Mouse (Mus musculus): ENCODE results near the gene Rad9b. TPM values are rescaled to one million over a fixed set of nuclear protein-coding genes. Genes with fewer than 3 reads are reported as not detected.

Gene Rad9b
- 21.0 and 23.9 TPM in 2 replicates for polyA plus RNA-seq (2015; fragmentation: Nextera tagmentation; extraction: Ambion mirVana)

DNA sequence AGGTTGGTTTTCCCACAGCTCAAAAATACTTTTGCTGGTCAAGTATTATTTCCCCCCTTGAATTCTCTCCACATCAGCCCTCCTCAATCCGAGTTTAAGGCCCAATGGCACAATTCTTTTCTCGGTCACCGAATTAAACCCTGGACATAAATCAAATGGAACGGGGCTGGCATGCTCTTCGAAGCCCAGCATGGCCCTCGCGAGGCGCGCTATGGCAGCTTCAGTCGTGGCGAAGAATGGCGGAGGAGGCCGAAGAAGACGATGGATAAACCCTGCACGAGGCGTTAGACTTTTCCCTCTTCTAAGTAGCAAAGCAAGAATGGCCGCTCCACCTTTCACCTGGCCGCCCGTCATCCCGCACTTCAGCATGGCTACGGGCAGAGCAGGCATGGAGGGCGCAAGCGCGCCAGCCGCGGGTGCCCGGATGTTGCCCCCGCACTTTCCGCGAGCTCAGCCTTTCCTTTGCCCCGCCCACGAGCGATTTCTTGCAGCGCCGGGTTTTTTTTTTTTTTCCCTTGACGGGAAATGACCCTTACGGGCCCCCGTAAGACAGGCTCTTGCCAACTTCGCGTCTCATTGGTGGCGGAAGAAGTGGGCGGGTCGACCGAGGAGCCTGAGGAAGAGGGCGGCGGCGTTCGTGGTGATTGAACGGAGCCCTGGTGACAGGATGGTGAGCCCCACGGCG is at the start of gene Rad9b, which contains the start of gene Vps29:
Gene Rad9b (minus strand): TSS at position 427 of the 685 bp plus-strand sequence.
Gene Vps29 (plus strand): TSS at position 563 of the 685 bp plus-strand sequence.
- H3K27me3 ChIP-seq, result no peaks in the 10 kb centered on the region
- H3K36me3 ChIP-seq, result no peaks in the 10 kb centered on the region
- H3K4me1 ChIP-seq (replicated peaks), result peaks cover 16% of the 10 kb centered on the region
- peak within 1 kb of the TSS; percentile 89 for H3K27ac ChIP-seq
- H3K9ac ChIP-seq, result peak within 1 kb of the TSS; percentile 95
- ATAC-seq (ENCODE audit: low FRiP score), result peak; percentile 94
- WGBS, result 3% methylated on average over 51 of the region's 51 CpGs
- H3K4me3 ChIP-seq, result peak within 1 kb of the TSS; percentile 91
- H3K4me2 ChIP-seq, result peak within 1 kb of the TSS; percentile 76
- H3K9me3 ChIP-seq, result no peaks in the 10 kb centered on the region

DNA sequence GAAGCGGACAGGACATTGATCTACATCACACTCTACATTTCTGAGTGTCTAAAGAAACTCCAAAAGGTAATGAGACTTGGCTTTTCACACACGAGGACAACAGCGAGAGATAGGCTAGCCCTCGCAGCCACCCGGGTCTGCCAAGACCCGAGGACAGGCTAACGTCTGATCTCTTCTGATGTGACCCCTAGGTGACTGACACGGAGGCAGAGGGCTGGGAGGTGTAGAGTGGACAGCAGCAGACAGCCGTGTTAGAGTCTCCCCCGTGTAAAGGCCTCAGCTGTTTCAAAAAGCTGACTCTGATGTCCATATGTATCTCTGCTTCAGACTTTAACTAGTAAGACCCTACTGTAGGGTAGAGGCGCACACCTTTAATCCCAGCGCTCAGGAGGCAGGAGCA is 49.3 kb upstream of the Rad9b start:
- no peak for ATAC-seq (ENCODE audit: low FRiP score)
- no peak overlapping the region for H3K9ac ChIP-seq
- no peak overlapping the region for H3K4me2 ChIP-seq
- H3K27me3 ChIP-seq, result no peaks in the 10 kb centered on the region
- no peaks in the 10 kb centered on the region for H3K9me3 ChIP-seq
- 93% methylated on average over 12 of the region's 12 CpGs for WGBS
- no peak overlapping the region for H3K27ac ChIP-seq
- H3K36me3 ChIP-seq, result peaks cover 80% of the 10 kb centered on the region
- 0 out of 2 replicates have a peak, but pooled peaks cover 6% of the 10 kb centered on the region for H3K4me1 ChIP-seq (replicated peaks)
- H3K4me3 ChIP-seq, result no peak overlapping the region

DNA sequence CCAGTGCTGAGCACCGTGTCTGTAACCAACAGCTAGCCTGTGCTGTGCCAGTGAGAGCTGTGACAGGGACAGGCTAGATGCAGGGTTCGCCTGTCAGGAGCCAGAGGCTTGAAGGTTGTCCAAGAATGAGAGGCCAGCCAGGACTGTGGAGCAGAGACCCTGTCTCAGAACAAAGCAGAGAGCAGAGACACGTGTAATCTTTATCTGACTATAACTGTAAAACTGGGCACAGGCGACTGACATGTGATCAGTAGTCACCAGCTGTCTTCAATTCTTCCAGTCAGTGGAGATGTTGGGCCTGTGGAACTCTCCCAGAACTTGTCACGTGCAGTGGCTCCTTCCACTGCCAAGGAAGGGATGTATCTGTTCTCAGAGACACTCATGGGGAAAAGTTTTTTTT is 48.7 kb upstream of the Rad9b start:
- Histone ChIP-seq H3K36me3 (peaks cover 85% of the 10 kb centered on the region), H3K9ac (peak overlapping the region; percentile 35; the same call in 1 of the 2 replicates), H3K4me3 (no peak overlapping the region), H3K27ac (peak overlapping the region; percentile 23; the same call in 1 of the 2 replicates), H3K4me1 (replicated peaks) (0 out of 2 replicates have a peak, but pooled peaks cover 6% of the 10 kb centered on the region), H3K9me3 (no peaks in the 10 kb centered on the region), H3K4me2 (no peak overlapping the region), H3K27me3 (no peaks in the 10 kb centered on the region)
- WGBS, result 88% methylated on average over 5 of the region's 5 CpGs
- ATAC-seq (ENCODE audit: low FRiP score), result no peak

DNA sequence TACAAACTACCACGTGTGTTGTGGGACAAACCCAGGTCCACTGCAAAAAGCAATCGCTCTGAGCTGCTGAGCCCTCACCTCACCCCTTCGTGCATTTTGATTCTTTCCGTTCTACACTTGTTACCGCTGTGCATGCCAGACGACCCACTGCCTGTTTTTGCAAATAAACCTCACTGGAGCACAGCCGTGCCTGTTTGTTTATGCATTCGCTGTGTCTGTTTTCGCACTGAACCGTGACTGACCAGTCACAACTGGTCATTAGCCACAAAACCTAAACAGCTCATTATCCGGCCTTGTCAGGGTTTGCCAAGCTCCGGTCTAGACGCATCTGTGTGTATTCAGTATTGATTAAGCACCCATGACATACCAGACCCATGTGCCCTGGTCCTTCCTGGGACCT is 48.1 kb upstream of the Rad9b start:
- H3K27ac ChIP-seq, result no peak overlapping the region
- no peak overlapping the region for H3K4me3 ChIP-seq
- no peaks in the 10 kb centered on the region for H3K27me3 ChIP-seq
- no peak for ATAC-seq (ENCODE audit: low FRiP score)
- WGBS, result 80% methylated on average over 13 of the region's 13 CpGs
- peak overlapping the region; percentile 35; the same call in 1 of the 2 replicates for H3K9ac ChIP-seq
- H3K36me3 ChIP-seq, result peaks cover 85% of the 10 kb centered on the region
- no peak overlapping the region for H3K4me2 ChIP-seq
- H3K4me1 ChIP-seq (replicated peaks), result 0 out of 2 replicates have a peak, but pooled peaks cover 6% of the 10 kb centered on the region
- H3K9me3 ChIP-seq, result no peaks in the 10 kb centered on the region

DNA sequence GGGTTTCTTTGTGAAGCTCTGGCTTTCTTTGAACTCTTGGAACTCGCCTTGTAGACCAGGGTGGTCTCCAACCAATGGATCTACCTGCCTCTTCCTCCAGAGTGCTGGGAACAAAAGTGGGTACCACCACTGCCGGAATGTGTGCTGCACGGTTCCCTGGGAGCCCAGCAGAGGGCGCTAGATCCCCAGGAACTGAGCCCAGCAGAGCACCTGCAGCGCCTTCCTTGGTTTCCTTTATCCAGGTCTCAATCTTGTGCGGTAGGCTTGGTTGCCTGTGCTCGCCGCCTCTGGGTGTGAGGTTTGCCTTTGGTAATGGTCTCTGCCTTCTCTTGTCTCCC is 47.2 kb upstream of the Rad9b start:
- H3K27me3 ChIP-seq, result no peaks in the 10 kb centered on the region
- peaks cover 85% of the 10 kb centered on the region for H3K36me3 ChIP-seq
- ATAC-seq (ENCODE audit: low FRiP score), result no peak
- no peak overlapping the region for H3K4me3 ChIP-seq
- H3K4me2 ChIP-seq, result no peak overlapping the region
- no peak overlapping the region for H3K9ac ChIP-seq
- H3K9me3 ChIP-seq, result no peaks in the 10 kb centered on the region
- no peak overlapping the region for H3K27ac ChIP-seq
- H3K4me1 ChIP-seq (replicated peaks), result 0 out of 2 replicates have a peak, but pooled peaks cover 6% of the 10 kb centered on the region
- 20% methylated on average over 8 of the region's 8 CpGs for WGBS

DNA sequence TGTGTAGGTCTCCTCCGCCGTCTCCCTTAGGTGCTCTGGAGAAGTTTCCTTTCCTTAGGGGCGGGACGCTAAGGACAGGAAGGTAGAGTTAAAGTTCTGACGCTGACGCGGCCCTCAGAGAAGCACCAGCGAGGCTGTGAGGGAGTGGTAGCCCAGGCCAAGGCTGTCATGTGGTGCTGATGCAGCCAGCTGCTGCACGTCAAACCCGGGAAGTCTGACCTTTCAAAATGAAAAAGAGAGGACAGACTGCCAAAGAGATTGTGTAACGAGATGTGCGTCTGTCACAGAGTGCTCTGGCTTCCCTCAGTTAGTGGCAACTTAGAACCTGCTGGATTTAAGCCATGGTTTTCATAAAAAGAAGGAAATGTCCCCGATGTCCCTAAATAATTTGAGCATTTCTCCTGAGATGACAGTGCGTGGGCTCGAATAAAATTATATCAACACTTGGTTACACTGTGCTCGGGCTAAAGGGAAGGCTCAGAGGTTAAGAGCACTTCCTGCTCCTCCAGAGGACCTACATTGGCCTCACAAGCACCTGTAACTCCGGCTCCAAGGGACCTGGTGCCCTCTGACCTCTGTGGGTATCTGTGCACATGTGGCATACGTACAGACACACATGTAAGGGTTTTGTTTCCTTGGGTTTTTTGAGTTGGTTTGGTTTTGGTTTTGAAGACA is 46.7 kb upstream of the Rad9b start:
- Histone ChIP-seq H3K36me3 (peaks cover 80% of the 10 kb centered on the region), H3K9me3 (no peaks in the 10 kb centered on the region), H3K4me2 (no peak overlapping the region), H3K27me3 (no peaks in the 10 kb centered on the region), H3K4me1 (replicated peaks) (0 out of 2 replicates have a peak, but pooled peaks cover 6% of the 10 kb centered on the region), H3K9ac (no peak overlapping the region), H3K4me3 (no peak overlapping the region), H3K27ac (no peak overlapping the region)
- no peak for ATAC-seq (ENCODE audit: low FRiP score)
- 86% methylated on average over 18 of the region's 18 CpGs for WGBS

DNA sequence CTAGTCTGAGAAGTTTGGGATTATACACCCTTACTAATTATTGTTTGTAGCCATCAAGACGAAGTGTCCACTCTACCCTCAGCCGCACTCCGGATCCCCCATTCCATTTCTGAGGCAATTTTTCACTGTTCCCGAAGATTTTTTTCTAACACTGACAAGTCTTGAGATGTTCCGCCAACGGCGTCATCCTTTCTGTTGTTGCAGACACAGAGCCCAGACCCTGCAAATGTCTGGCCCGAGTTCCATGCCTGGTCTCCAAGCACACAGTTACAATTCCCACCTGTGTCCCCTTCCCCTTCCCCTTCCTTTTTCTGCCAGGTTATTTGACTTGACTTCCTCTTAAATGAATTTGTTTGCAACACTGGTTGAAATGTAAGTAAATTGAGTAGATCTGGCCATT is 45.8 kb upstream of the Rad9b start:
- Histone ChIP-seq H3K4me1 (replicated peaks) (0 out of 2 replicates have a peak, but pooled peaks cover 6% of the 10 kb centered on the region), H3K27me3 (no peaks in the 10 kb centered on the region), H3K27ac (no peak overlapping the region), H3K36me3 (peaks cover 71% of the 10 kb centered on the region), H3K9ac (no peak overlapping the region), H3K4me2 (no peak overlapping the region), H3K9me3 (no peaks in the 10 kb centered on the region), H3K4me3 (no peak overlapping the region)
- ATAC-seq (ENCODE audit: low FRiP score), result no peak
- WGBS, result 92% methylated on average over 8 of the region's 8 CpGs

DNA sequence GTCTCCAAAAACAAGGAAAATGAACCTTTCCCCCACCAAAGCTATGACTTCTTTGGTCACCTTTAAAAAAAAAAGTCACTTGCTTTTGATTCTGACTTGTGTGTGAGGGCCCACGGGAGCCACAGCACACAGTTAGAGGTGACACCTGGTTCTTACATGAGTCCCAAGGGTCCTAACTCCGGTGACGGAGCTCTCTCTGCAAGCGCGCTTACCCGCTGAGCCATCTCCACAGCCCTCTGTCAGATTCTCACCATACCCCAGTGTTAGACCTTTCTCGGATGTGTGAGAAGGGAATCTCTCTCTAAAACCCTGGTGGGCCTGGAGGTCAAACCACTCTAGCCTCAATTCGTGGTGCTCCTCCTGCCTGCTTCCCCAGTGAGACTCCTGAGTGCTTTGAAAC is 43.5 kb upstream of the Rad9b start:
- Histone ChIP-seq H3K4me2 (no peak overlapping the region), H3K9me3 (no peaks in the 10 kb centered on the region), H3K4me1 (replicated peaks) (peaks cover 16% of the 10 kb centered on the region), H3K4me3 (no peak overlapping the region), H3K27ac (no peak overlapping the region), H3K36me3 (peaks cover 47% of the 10 kb centered on the region), H3K9ac (no peak overlapping the region), H3K27me3 (no peaks in the 10 kb centered on the region)
- ATAC-seq (ENCODE audit: low FRiP score), result no peak
- 92% methylated on average over 8 of the region's 8 CpGs for WGBS

DNA sequence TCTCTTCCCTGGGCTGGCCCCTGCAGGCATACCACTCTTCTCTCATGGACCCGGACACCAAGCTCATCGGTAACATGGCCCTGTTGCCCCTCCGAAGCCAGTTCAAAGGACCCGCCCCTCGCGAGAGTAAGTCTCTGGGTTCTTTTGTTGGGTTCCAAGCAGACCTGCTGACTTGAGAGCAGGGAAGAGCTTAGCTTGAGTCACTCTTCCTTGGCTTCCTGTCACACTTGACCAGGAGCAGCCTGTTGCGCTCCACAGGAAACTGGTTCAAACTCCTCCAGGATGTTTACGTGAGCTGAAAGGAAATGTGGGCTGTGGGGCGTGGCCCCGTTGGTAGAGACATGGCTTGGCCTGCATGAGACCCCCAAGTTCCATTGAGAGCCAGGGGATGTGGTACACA is 42.8 kb upstream of the Rad9b start:
- Histone ChIP-seq H3K36me3 (peaks cover 40% of the 10 kb centered on the region), H3K4me1 (replicated peaks) (peaks cover 20% of the 10 kb centered on the region), H3K4me3 (no peak overlapping the region), H3K4me2 (no peak overlapping the region), H3K27me3 (no peaks in the 10 kb centered on the region), H3K27ac (peak overlapping the region; percentile 12; the same call in 1 of the 2 replicates), H3K9me3 (no peaks in the 10 kb centered on the region), H3K9ac (no peak overlapping the region)
- ATAC-seq (ENCODE audit: low FRiP score), result no peak
- WGBS, result 92% methylated on average over 10 of the region's 10 CpGs

DNA sequence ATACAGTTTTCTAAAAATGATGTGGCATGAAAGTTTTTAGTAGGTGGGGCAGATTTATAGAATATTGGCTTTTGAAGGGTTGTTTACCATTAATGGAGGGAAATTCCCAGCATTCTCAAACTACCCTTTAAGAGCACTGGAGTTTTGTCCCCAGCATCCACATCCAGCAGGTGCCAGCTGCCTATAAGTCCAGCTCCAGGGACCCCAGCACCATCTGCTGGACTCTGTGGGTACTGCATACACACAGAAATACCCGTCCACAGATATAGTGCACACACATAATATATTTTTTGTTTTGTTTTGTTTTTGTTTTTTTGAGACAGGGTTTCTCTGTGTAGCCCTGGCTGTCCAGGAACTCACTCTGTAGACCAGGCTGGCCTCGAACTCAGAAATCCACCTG is 39.9 kb upstream of the Rad9b start:
- ATAC-seq (ENCODE audit: low FRiP score), result no peak
- H3K4me3 ChIP-seq, result 0 out of 2 replicates have a peak overlapping the region, but pooled peaks have one; percentile 0
- WGBS, result 47% methylated on average over 2 of the region's 2 CpGs

DNA sequence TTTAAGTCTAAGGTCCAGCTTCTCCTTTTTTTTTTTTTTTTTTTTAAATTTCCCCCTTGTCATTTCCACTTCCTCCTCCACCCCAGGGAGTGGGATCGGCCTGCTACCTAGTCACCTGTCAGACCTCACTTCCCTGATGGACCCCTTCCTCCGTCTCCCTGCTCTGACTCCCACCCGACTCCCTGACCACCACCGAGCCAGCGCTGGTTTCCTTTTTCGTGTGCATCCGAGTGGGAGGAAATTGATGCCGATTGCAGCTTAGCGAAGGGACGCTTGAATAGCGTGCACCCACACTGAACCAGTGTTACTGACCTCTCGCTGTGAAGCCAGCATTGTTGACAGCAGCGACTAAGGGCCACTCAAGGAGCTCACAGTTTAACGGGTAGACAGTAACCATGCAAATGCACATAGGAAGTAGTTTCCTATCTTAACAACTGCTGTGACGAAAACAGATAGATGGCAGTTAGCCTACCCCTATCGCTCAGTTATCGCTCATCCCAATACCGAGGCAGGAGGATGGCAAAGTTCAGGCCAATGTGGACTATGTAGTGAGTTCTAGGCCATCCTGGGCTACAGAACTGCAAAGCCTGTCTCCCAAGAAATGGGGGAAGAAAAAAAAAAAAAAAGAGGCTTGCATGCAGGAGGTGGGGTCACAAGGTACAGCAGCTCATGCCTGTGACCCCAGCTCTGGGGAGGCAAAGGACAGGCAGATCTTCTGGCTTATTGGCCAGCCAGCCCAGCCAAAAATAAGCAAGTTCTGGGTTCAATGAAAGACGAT is 38.4 kb upstream of the Rad9b start:
- Histone ChIP-seq H3K27ac (peak overlapping the region; percentile 72), H3K4me2 (peak overlapping the region; percentile 83), H3K9me3 (no peaks in the 10 kb centered on the region), H3K4me3 (peak overlapping the region; percentile 85), H3K27me3 (no peaks in the 10 kb centered on the region), H3K4me1 (replicated peaks) (peaks cover 14% of the 10 kb centered on the region), H3K36me3 (peaks cover 12% of the 10 kb centered on the region), H3K9ac (peak overlapping the region; percentile 91)
- 17% methylated on average over 19 of the region's 19 CpGs for WGBS
- ATAC-seq (ENCODE audit: low FRiP score), result peak; percentile 58; the same call in 1 of the 2 replicates

More for the DNA sequence above, 39.9 kb upstream of the Rad9b start:
- H3K9ac ChIP-seq, result no peak overlapping the region
- H3K36me3 ChIP-seq, result peaks cover 20% of the 10 kb centered on the region
- no peak overlapping the region for H3K4me2 ChIP-seq
- no peaks in the 10 kb centered on the region for H3K27me3 ChIP-seq
- peaks cover 14% of the 10 kb centered on the region for H3K4me1 ChIP-seq (replicated peaks)
- no peak overlapping the region for H3K27ac ChIP-seq
- H3K9me3 ChIP-seq, result no peaks in the 10 kb centered on the region

DNA sequence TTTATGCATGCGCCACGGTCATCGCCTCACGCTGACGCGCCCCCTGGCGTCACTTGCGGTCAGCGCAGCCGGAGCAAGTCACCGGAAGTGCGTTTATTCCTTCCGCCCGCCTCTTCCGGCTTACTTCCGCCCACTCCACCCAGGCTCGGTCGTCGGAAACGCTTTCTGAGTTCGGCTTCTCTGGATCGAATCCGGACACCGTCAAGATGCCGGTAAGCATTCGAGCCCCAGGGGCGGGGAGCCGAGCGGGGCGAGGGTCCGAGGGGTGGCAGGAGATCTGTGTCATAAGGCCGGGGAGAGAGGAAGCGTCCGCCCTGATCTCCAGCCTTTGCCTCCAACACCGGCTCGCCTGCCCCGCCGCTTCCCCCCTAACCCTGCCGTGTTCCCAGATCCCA is 37.8 kb upstream of the Rad9b start, which contains the start of gene Arpc3:
Gene Arpc3 (plus strand): TSS at position 93 of the 395 bp plus-strand sequence.
- peak; percentile 81 for ATAC-seq (ENCODE audit: low FRiP score)
- H3K36me3 ChIP-seq, result peaks cover 5% of the 10 kb centered on the region
- H3K4me3 ChIP-seq, result peak within 1 kb of the TSS; percentile 85
- H3K9ac ChIP-seq, result peak within 1 kb of the TSS; percentile 91
- H3K9me3 ChIP-seq, result no peaks in the 10 kb centered on the region
- no peaks in the 10 kb centered on the region for H3K27me3 ChIP-seq
- H3K27ac ChIP-seq, result peak within 1 kb of the TSS; percentile 72
- H3K4me1 ChIP-seq (replicated peaks), result peaks cover 14% of the 10 kb centered on the region
- H3K4me2 ChIP-seq, result peak within 1 kb of the TSS; percentile 83
- under 1% methylated on average over 39 of the region's 39 CpGs for WGBS
